Mouse (Mus musculus) kidney, postnatal 0 days (tissue): Measurements from ENCODE around the gene Pycr1. TPM values are rescaled to one million over a fixed set of nuclear protein-coding genes. Genes with fewer than 3 reads are reported as not detected.

Experiments
- ATAC-seq: fragments of 200-750 bp; cut with Nextera tagmentation; replicated peaks from 2 replicates; pipeline ENCODE4 v1.8.0; 2017; ENCODE audit warnings: low read depth, moderate number of reproducible peaks, moderate TSS enrichment, moderate library complexity; ENCODE audit not compliant: low FRiP score
- DNase-seq: peaks from one replicate; pipeline ENCODE4 v3.0.0-alpha.2; 2016; ENCODE audit warnings: low spot score
- H3K27ac ChIP-seq: fragments of 300-500 bp; sonication (generic); 2 replicates; pipeline ENCODE4 v1.5.1; 2014; ENCODE audit warnings: mild to moderate bottlenecking
- H3K27me3 ChIP-seq: fragments of 300-500 bp; sonication (generic); 2 replicates; pipeline ENCODE4 v1.6.1; 2014; ENCODE audit warnings: low read length, mixed read lengths; ENCODE audit not compliant: insufficient read depth
- H3K36me3 ChIP-seq: fragments of 300-500 bp; sonication (generic); 2 replicates; pipeline ENCODE4 v1.6.1; 2014; ENCODE audit warnings: low read length, mixed read lengths; ENCODE audit not compliant: insufficient read depth
- H3K4me1 ChIP-seq: fragments of 300-500 bp; sonication (generic); replicated peaks from 2 replicates; pipeline ENCODE4 v1.6.1; 2014; ENCODE audit warnings: antibody characterized with exemption, low read length, mixed read lengths; ENCODE audit not compliant: insufficient read depth
- H3K4me2 ChIP-seq: fragments of 300-500 bp; sonication (generic); 2 replicates; pipeline ENCODE4 v1.6.1; 2014; ENCODE audit warnings: mild to moderate bottlenecking, low read length, moderate library complexity, mixed read lengths
- H3K4me3 ChIP-seq: fragments of 300-500 bp; sonication (generic); replicated peaks from 2 replicates; pipeline ENCODE4 v1.5.1; 2014; ENCODE audit warnings: low read depth, low read length
- H3K9ac ChIP-seq: fragments of 300-500 bp; sonication (generic); 2 replicates; pipeline ENCODE4 v1.6.1; 2014; ENCODE audit warnings: low read depth, low read length
- H3K9me3 ChIP-seq: fragments of 300-500 bp; sonication (generic); replicated peaks from 2 replicates; pipeline ENCODE4 v1.6.1; 2016; ENCODE audit warnings: low read length, inconsistent platforms, mixed read lengths
- CTCF ChIP-seq: IDR thresholded peaks from 2 replicates; pipeline ENCODE4 v1.5.1; 2016; ENCODE audit warnings: antibody characterized with exemption, low read depth, mild to moderate bottlenecking, moderate library complexity
- WGBS: fragments of 180-500 bp; shearing (Covaris S2); extraction: QIAGEN DNeasy Blood & Tissue Kit; methylation state at CpG from one replicate; pipeline ENCODE4 v1.1.7; 2014; 5-methylcytosine and 5-hydroxymethylcytosine counted together
- polyA plus RNA-seq: library from polyadenylated mRNA; unstranded; fragments of >200 nt; fragmentation: Nextera tagmentation; extraction: Ambion mirVana; gene quantifications from 2 replicates; pipeline ENCODE4 v1.2.1, GENCODE M21; 2015

Gene Pycr1
- polyA plus RNA-seq, 1 experiment from 2014 or later, result 12.2 TPM

DNA sequence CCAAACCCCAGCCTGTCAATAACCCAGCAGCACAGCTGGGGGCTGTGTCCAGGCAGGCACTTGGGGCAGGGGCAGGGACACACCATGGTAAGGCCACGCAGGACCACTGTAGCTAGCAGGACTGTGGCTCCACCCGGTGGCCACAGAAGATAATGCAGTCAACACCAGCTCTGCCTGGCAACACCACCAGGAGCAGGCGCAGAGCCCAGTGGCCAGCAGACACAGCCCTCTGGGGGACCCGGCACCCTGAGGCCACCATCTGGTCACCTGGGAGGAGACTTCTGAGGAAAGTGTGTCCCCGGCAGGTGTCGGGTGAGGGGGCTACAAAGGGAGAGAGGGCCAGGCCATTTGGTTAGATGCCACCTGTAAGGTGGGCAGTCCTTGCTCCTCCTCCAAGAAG, 30.8 kb downstream of the Pycr1 start:
- Histone ChIP-seq H3K4me1 (peaks cover 12% of the 10 kb centered on the region), H3K27ac (no peak overlapping the region), H3K9me3 (no peaks in the 10 kb centered on the region), H3K4me3 (no peak overlapping the region), H3K4me2 (no peak overlapping the region), H3K36me3 (peaks cover 26% of the 10 kb centered on the region), H3K9ac (no peak overlapping the region), H3K27me3 (no peaks in the 10 kb centered on the region)
- ATAC-seq, result peak; percentile 18
- 43% methylated on average over 6 of the region's 6 CpGs for WGBS
- peak; percentile 81 for DNase-seq
- TF ChIP-seq CTCF, result peak; percentile 88

DNA sequence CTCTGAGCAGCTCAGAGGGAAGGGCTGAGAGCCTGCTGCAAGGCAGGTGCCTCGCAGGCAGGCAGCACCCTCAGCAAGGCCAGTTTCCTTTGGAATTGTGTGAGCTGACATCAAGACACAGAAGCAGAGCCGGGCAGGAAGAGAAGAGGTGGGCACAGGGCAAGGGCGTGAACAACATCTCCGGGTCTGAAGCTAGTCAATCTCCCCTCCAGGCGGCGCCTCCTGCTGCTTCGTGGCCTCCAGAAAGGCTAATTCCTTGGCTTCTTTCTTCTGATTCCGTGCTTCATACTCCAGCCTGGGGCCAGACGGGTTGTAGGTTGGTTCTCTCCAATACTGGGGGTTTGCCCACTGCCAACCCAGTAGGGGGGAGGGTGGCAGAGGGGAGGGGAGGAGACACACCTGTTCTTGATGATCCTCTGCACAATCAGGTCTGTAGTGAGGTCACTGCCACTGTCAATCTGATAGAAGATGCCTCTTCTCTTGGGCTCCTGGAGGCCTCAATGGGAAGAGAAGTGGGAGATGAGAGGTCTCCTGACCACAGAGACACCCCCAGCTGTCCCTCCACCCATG, 33.0 kb downstream of the Pycr1 start:
- no peak overlapping the region for H3K4me2 ChIP-seq
- no peak for TF ChIP-seq CTCF
- H3K9me3 ChIP-seq, result no peaks in the 10 kb centered on the region
- H3K4me1 ChIP-seq, result peaks cover 6% of the 10 kb centered on the region
- no peak overlapping the region for H3K27ac ChIP-seq
- ATAC-seq, result no peak
- no peak overlapping the region for H3K9ac ChIP-seq
- no peak for DNase-seq
- H3K27me3 ChIP-seq, result no peaks in the 10 kb centered on the region
- H3K36me3 ChIP-seq, result peaks cover 30% of the 10 kb centered on the region
- WGBS, result 82% methylated on average over 9 of the region's 9 CpGs
- no peak overlapping the region for H3K4me3 ChIP-seq

DNA sequence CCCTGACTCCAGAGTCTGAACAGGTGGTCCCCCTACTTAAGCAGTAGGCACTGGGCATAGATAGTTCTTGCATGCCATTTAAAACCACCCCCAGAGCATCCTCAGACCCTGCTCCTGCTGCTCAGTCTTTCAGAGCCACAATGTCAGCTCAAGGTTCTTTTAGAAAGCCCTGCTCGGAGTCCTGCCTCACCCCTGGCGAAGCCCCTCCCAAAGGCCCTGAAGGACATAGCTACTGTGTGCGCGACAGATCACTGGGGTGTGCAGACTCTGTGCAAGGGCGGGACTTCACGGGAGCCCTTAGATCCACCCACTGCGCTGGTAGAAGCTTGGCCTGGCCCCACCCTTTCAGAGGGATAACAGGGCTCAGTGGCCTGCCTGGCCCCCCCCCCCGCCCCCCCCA, 34.3 kb downstream of the Pycr1 start:
- TF ChIP-seq CTCF, result no peak
- H3K4me3 ChIP-seq, result 0 out of 2 replicates have a peak overlapping the region, but pooled peaks have one; percentile 8
- H3K9ac ChIP-seq, result no peak overlapping the region
- H3K4me1 ChIP-seq, result peaks cover 6% of the 10 kb centered on the region
- H3K27ac ChIP-seq, result peak overlapping the region; percentile 31; the same call in 1 of the 2 replicates
- DNase-seq, result peak; percentile 33
- H3K9me3 ChIP-seq, result no peaks in the 10 kb centered on the region
- no peaks in the 10 kb centered on the region for H3K27me3 ChIP-seq
- 30% methylated on average over 8 of the region's 8 CpGs for WGBS
- peaks cover 36% of the 10 kb centered on the region for H3K36me3 ChIP-seq
- peak overlapping the region; percentile 49 for H3K4me2 ChIP-seq
- peak; percentile 41; the same call in 1 of the 2 replicates for ATAC-seq

DNA sequence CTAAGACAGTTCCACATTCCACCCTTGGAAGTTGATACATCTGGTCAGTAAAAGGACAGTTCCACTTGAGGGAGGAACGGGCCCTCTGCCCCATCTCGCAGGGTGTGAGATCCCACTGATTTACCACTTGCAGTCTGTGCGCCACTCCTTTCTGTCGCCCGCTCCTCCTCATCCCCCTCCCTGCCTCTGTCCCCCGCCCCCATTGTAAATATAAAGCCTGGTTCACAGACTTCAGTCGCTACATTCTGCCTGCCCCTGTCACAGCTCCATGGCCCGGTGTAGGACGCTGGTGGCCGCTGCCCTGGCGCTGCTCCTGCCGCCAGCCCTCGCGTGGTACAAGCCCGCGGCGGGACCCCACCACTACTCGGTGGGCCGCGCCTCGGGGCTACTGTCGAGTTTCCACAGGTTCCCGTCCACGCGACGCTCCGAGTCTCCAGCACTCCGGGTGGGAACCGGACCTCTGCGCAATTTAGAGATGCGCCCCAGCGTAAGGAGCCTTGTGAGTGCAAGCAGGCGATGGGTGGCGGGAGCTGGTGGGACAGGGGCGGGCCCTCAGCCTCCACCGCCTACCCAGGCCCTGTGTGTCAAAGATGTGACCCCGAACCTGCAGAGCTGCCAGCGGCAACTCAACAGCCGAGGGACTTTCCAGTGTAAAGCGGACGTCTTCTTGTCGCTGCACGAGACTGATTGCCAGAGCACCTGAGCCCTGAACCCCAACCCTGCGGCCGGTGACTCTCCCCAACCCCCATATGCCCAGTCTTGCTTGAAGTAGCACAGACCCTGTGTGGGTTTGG, 35.1 kb downstream of the Pycr1 start, which contains the start of gene Npb:
Gene Npb, plus strand, starts transcription at position 237 of the 794 bp plus-strand sequence.
- ATAC-seq, result no peak; the same call in 1 of the 2 replicates
- Histone ChIP-seq H3K9ac (peak within 1 kb of the TSS; percentile 46), H3K4me3 (peak within 1 kb of the TSS; percentile 8), H3K4me1 (peaks cover 6% of the 10 kb centered on the region), H3K27me3 (no peaks in the 10 kb centered on the region), H3K9me3 (no peaks in the 10 kb centered on the region), H3K4me2 (peak within 1 kb of the TSS; percentile 49), H3K27ac (peak within 1 kb of the TSS; percentile 31; the same call in 1 of the 2 replicates), H3K36me3 (peaks cover 40% of the 10 kb centered on the region)
- DNase-seq, result peak; percentile 64
- TF ChIP-seq CTCF, result no peak
- WGBS, result 5% methylated on average over 45 of the region's 45 CpGs

DNA sequence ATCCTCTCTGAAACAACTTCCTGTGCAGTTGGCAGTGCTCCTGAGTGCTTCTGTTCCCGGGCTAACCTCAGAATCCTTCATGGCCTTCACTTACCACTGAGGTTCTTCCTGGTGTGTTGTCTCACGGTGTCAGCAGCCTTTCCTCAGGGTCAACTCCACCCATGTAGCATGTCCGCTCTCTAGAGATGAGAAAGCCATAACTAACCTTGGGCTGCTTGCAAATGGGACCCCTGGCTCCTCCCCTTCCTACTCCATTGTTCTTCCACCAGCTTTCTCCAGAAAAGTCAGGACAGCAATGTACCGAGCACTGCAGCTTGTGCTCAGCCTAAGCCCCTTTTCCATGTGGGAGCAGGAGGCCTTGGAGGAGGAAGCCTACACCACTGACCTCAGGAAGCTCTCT, 36.8 kb downstream of the Pycr1 start:
- H3K9ac ChIP-seq, result no peak overlapping the region
- 67% methylated on average over 4 of the region's 4 CpGs for WGBS
- no peak for TF ChIP-seq CTCF
- no peak for ATAC-seq
- H3K36me3 ChIP-seq, result peaks cover 48% of the 10 kb centered on the region
- H3K9me3 ChIP-seq, result no peaks in the 10 kb centered on the region
- no peaks in the 10 kb centered on the region for H3K27me3 ChIP-seq
- H3K4me1 ChIP-seq, result peaks cover 6% of the 10 kb centered on the region
- H3K4me2 ChIP-seq, result no peak overlapping the region
- no peak overlapping the region for H3K27ac ChIP-seq
- no peak for DNase-seq
- H3K4me3 ChIP-seq, result no peak overlapping the region

DNA sequence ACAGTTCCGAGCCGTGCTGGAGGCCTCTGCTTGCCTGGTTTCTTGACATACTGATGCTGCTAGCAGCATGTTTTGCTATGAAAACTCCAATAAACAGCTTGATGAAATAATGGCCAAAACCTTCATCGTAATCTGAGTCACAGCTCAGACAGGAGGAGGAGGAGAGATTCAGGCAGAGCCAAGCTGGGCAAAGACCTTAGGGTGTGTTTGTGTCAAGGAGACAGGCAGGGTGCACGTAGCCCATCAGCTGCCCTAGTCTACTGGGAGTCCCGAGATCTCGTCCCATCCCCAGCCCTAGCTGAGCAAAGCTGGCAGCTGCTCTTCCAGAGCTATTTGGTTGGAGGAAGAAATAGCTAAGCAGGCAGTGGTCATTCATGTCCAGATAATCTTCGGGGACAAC, 37.9 kb downstream of the Pycr1 start:
- no peak for ATAC-seq
- Histone ChIP-seq H3K4me1 (peaks cover 6% of the 10 kb centered on the region), H3K27ac (no peak overlapping the region), H3K9me3 (no peaks in the 10 kb centered on the region), H3K4me3 (no peak overlapping the region), H3K4me2 (no peak overlapping the region), H3K27me3 (no peaks in the 10 kb centered on the region), H3K36me3 (peaks cover 42% of the 10 kb centered on the region), H3K9ac (no peak overlapping the region)
- no peak for DNase-seq
- WGBS, result 90% methylated on average over 7 of the region's 7 CpGs
- TF ChIP-seq CTCF, result no peak
